Mouse (Mus musculus): ENCODE data around the gene Prr29. TPM values are rescaled to one million over a fixed set of nuclear protein-coding genes. Genes with fewer than 3 reads are reported as not detected.

Prr29 gene
- polyA plus RNA-seq, 1 experiment, result not detected

DNA sequence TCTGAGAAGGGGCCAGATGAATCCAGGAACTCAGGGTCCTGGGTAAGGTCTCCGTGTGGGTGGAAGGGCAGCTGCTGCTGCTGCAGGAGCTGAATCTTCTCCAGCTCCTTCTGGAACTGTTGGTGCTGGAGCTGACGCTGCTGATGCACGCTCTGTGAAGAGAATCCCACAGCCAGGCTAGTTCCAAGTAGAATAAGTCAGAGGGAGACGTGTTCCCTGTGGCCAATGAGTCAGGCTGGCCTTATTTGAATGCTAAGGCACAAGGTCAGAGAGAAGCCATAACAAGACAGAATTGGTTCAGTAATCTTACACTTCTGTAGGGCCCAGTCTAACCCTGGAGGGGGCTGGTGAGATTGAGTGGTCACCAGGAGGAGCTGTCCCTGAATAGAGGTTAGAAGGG, 44.7 kb downstream of the Prr29 start:
- no peaks in the 10 kb centered on the region for H3K79me3 ChIP-seq (ENCODE audit: low read depth)
- H3ac ChIP-seq (ENCODE audit: control insufficient read depth, insufficient read length, low read depth), result no peak overlapping the region
- no peak for TF ChIP-seq CEBPB (IDR thresholded peaks at IDR 0.05; ENCODE audit: low read depth)
- no peak for TF ChIP-seq CTCF (IDR thresholded peaks at IDR 0.05; ENCODE audit: control insufficient read depth, insufficient read depth, insufficient read length)
- TF ChIP-seq MYOG (IDR thresholded peaks at IDR 0.05; ENCODE audit: control insufficient read depth, extremely low read depth, insufficient read length), result no peak
- TF ChIP-seq MYOD1 (IDR thresholded peaks at IDR 0.05; ENCODE audit: control insufficient read depth, insufficient read length, low read depth), result no peak
- TF ChIP-seq USF1 (IDR thresholded peaks at IDR 0.05; ENCODE audit: low read depth), result no peak
- no peak for TF ChIP-seq FOSL1 (IDR thresholded peaks at IDR 0.05; ENCODE audit: insufficient read depth, low read length, poor library complexity, severe bottlenecking)
- no peak for TF ChIP-seq MAX (IDR thresholded peaks at IDR 0.05)
- no peak overlapping the region for H3K4me3 ChIP-seq (ENCODE audit: insufficient read depth, poor library complexity, severe bottlenecking)
- no peaks in the 10 kb centered on the region for H3K79me2 ChIP-seq (ENCODE audit: control insufficient read depth, insufficient read depth)
- H3K36me3 ChIP-seq (ENCODE audit: control insufficient read depth, insufficient read depth), result peaks cover 91% of the 10 kb centered on the region
- H3K27me3 ChIP-seq (ENCODE audit: control insufficient read depth, insufficient read depth, insufficient read length), result no peaks in the 10 kb centered on the region

DNA sequence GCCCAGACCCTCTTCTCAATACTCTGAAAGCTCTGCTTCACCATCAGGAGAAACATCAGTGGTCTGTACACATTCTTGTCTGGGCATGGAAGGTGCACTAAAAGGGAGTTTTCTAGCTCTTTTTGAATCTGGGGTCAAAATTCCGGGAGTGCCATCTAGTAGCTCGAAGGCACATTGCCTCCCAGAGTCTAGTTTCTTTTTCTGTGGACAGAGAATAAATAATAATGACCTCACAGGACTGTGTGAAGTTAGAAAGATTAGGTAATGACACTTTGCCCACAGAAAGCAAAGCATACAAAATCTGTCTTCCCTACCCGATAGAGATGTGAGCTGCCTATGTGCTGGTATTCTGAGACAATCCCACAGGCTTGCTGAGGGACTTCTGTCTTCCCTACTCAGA, 45.2 kb downstream of the Prr29 start:
- Histone ChIP-seq H3ac (ENCODE audit: control insufficient read depth, insufficient read length, low read depth) (no peak overlapping the region), H3K36me3 (ENCODE audit: control insufficient read depth, insufficient read depth) (peaks cover 89% of the 10 kb centered on the region), H3K27me3 (ENCODE audit: control insufficient read depth, insufficient read depth, insufficient read length) (no peaks in the 10 kb centered on the region), H3K79me2 (ENCODE audit: control insufficient read depth, insufficient read depth) (no peaks in the 10 kb centered on the region), H3K79me3 (ENCODE audit: low read depth) (no peaks in the 10 kb centered on the region), H3K4me3 (ENCODE audit: insufficient read depth, poor library complexity, severe bottlenecking) (no peak overlapping the region)
- no peak for TF ChIP-seq USF1 (IDR thresholded peaks at IDR 0.05; ENCODE audit: low read depth)
- TF ChIP-seq MAX (IDR thresholded peaks at IDR 0.05), result no peak
- TF ChIP-seq CEBPB (IDR thresholded peaks at IDR 0.05; ENCODE audit: low read depth), result no peak
- no peak for TF ChIP-seq MYOD1 (IDR thresholded peaks at IDR 0.05; ENCODE audit: control insufficient read depth, insufficient read length, low read depth)
- no peak for TF ChIP-seq CTCF (IDR thresholded peaks at IDR 0.05; ENCODE audit: control insufficient read depth, insufficient read depth, insufficient read length)

DNA sequence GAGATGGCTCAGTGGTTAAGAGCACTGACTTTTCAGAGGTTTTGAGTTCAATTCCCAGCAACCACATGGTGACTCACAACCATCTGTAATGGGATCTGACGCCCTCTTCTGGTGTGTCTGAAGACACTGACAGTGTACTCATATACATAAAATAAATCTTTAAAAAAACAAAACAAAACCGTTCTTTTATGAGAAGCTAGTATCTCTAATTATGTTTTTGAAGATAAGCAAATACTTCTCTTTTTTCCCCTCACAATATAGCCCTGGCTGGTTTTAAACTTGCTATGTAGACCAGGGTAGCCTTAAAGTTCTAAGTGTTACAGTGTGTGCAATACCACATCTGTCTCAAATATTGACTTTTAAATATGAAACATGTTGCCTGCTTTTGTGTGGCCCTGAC, 45.9 kb downstream of the Prr29 start:
- Histone ChIP-seq H3K79me2 (ENCODE audit: control insufficient read depth, insufficient read depth) (no peaks in the 10 kb centered on the region), H3K27me3 (ENCODE audit: control insufficient read depth, insufficient read depth, insufficient read length) (no peaks in the 10 kb centered on the region), H3K79me3 (ENCODE audit: low read depth) (no peaks in the 10 kb centered on the region), H3ac (ENCODE audit: control insufficient read depth, insufficient read length, low read depth) (no peak overlapping the region), H3K4me3 (ENCODE audit: insufficient read depth, poor library complexity, severe bottlenecking) (no peak overlapping the region), H3K36me3 (ENCODE audit: control insufficient read depth, insufficient read depth) (peaks cover 87% of the 10 kb centered on the region)
- TF ChIP-seq FOSL1 (IDR thresholded peaks at IDR 0.05; ENCODE audit: insufficient read depth, low read length, poor library complexity, severe bottlenecking), result no peak
- no peak for TF ChIP-seq MYOD1 (IDR thresholded peaks at IDR 0.05; ENCODE audit: control insufficient read depth, insufficient read length, low read depth)
- no peak for TF ChIP-seq CEBPB (IDR thresholded peaks at IDR 0.05; ENCODE audit: low read depth)

DNA sequence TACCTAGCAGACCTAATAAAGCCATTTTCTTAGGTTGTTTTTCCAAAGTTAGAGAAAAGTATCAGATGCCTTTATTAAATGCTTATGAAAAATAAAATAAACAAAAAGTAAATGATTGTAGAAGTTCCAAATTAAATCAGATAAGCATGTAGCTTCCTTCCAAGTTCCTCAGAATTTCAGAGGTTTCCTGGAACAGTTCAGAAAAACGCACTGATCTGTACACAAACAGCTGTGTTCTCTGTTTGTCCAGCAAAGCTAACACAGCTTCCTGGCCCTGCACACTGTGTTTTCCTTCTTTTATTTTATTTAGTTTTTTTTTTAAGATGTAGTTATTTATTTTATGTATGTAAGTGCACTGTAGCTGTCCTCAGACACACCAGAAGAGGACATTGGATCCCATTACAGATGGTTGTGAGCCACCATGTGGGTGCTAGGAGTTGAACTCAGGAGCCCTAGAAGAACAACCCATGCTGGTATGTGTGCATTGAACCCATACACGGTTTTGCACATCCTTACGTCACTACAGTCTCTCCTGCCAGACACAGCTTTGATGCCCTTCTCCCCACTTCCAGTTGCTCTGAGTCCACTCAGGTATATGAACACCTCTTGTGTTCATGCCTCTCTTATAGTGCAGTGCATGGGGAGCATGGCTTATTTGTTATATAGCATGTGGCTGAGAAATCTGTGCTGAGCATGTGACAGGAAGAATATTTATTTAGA, 47.5 kb downstream of the Prr29 start:
- Histone ChIP-seq H3ac (ENCODE audit: control insufficient read depth, insufficient read length, low read depth) (no peak overlapping the region), H3K4me3 (ENCODE audit: insufficient read depth, poor library complexity, severe bottlenecking) (no peak overlapping the region), H3K36me3 (ENCODE audit: control insufficient read depth, insufficient read depth) (peaks cover 89% of the 10 kb centered on the region), H3K27me3 (ENCODE audit: control insufficient read depth, insufficient read depth, insufficient read length) (no peaks in the 10 kb centered on the region), H3K79me3 (ENCODE audit: low read depth) (no peaks in the 10 kb centered on the region), H3K79me2 (ENCODE audit: control insufficient read depth, insufficient read depth) (no peaks in the 10 kb centered on the region)
- TF ChIP-seq MYOD1 (IDR thresholded peaks at IDR 0.05; ENCODE audit: control insufficient read depth, insufficient read length, low read depth), result no peak
- TF ChIP-seq MYOG (IDR thresholded peaks at IDR 0.05; ENCODE audit: control insufficient read depth, extremely low read depth, insufficient read length), result no peak
- TF ChIP-seq CTCF (IDR thresholded peaks at IDR 0.05; ENCODE audit: control insufficient read depth, insufficient read depth, insufficient read length), result no peak
- no peak for TF ChIP-seq MAX (IDR thresholded peaks at IDR 0.05)
- no peak for TF ChIP-seq FOSL1 (IDR thresholded peaks at IDR 0.05; ENCODE audit: insufficient read depth, low read length, poor library complexity, severe bottlenecking)
- TF ChIP-seq USF1 (IDR thresholded peaks at IDR 0.05; ENCODE audit: low read depth), result no peak
- TF ChIP-seq CEBPB (IDR thresholded peaks at IDR 0.05; ENCODE audit: low read depth), result no peak

DNA sequence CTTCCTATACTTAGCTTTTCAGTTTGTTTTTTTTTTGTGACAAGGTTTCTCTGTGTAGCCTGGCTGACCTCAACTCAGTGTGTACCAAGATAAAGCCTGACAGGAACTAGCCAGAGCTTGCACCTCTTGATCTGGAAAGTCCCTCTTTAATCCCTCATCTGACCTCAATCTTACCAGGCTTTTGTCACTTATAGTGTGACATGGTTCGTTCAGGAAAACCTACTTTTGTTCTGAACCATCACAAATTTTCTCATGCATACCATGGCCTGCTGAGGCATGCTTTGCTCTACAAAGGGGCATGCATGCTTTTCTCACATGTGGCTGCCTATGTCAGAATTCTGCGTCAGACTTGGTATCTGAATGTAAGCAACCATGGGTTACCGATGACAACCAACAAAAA, 51.1 kb downstream of the Prr29 start:
- H3K4me3 ChIP-seq (ENCODE audit: insufficient read depth, poor library complexity, severe bottlenecking), result no peak overlapping the region
- no peak overlapping the region for H3ac ChIP-seq (ENCODE audit: control insufficient read depth, insufficient read length, low read depth)
- H3K79me2 ChIP-seq (ENCODE audit: control insufficient read depth, insufficient read depth), result no peaks in the 10 kb centered on the region
- no peaks in the 10 kb centered on the region for H3K27me3 ChIP-seq (ENCODE audit: control insufficient read depth, insufficient read depth, insufficient read length)
- H3K79me3 ChIP-seq (ENCODE audit: low read depth), result no peaks in the 10 kb centered on the region
- TF ChIP-seq CEBPB (IDR thresholded peaks at IDR 0.05; ENCODE audit: low read depth), result no peak
- no peak for TF ChIP-seq USF1 (IDR thresholded peaks at IDR 0.05; ENCODE audit: low read depth)
- TF ChIP-seq MYOG (IDR thresholded peaks at IDR 0.05; ENCODE audit: control insufficient read depth, extremely low read depth, insufficient read length), result no peak
- no peak for TF ChIP-seq MAX (IDR thresholded peaks at IDR 0.05)
- no peak for TF ChIP-seq FOSL1 (IDR thresholded peaks at IDR 0.05; ENCODE audit: insufficient read depth, low read length, poor library complexity, severe bottlenecking)
- TF ChIP-seq MYOD1 (IDR thresholded peaks at IDR 0.05; ENCODE audit: control insufficient read depth, insufficient read length, low read depth), result no peak
- TF ChIP-seq CTCF (IDR thresholded peaks at IDR 0.05; ENCODE audit: control insufficient read depth, insufficient read depth, insufficient read length), result no peak
- H3K36me3 ChIP-seq (ENCODE audit: control insufficient read depth, insufficient read depth), result peaks cover 87% of the 10 kb centered on the region

DNA sequence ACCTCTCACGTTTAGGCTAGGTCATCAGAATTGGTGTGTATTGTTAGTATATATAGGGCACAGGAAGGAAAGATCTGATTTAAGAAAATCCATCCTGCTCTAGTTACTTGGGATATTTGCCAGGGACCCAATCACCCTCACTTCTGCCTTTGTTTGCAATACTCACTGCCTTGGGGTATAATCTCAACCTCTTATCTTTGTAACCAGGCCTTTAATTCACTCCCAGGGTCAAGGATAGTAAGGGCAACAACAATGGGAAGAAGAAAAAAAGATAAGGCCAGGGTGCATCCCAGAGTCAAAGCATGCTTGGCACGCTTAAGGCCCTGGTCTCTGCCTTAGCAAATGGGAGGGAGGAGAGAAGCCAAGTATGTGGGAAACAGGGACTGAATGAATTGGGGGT, 52.6 kb downstream of the Prr29 start:
- H3K36me3 ChIP-seq (ENCODE audit: control insufficient read depth, insufficient read depth), result peaks cover 81% of the 10 kb centered on the region
- H3K27me3 ChIP-seq (ENCODE audit: control insufficient read depth, insufficient read depth, insufficient read length), result no peaks in the 10 kb centered on the region
- H3K79me2 ChIP-seq (ENCODE audit: control insufficient read depth, insufficient read depth), result no peaks in the 10 kb centered on the region
- H3ac ChIP-seq (ENCODE audit: control insufficient read depth, insufficient read length, low read depth), result no peak overlapping the region
- TF ChIP-seq FOSL1 (IDR thresholded peaks at IDR 0.05; ENCODE audit: insufficient read depth, low read length, poor library complexity, severe bottlenecking) (no peak), MAX (IDR thresholded peaks at IDR 0.05) (no peak), CEBPB (IDR thresholded peaks at IDR 0.05; ENCODE audit: low read depth) (no peak), MYOD1 (IDR thresholded peaks at IDR 0.05; ENCODE audit: control insufficient read depth, insufficient read length, low read depth) (no peak), MYOG (IDR thresholded peaks at IDR 0.05; ENCODE audit: control insufficient read depth, extremely low read depth, insufficient read length) (no peak), CTCF (IDR thresholded peaks at IDR 0.05; ENCODE audit: control insufficient read depth, insufficient read depth, insufficient read length) (no peak), USF1 (IDR thresholded peaks at IDR 0.05; ENCODE audit: low read depth) (no peak)
- H3K4me3 ChIP-seq (ENCODE audit: insufficient read depth, poor library complexity, severe bottlenecking), result no peak overlapping the region
- no peaks in the 10 kb centered on the region for H3K79me3 ChIP-seq (ENCODE audit: low read depth)
